Comparison of ENCODE assay signal across 14 mouse cellular contexts in the genomic region with DNA sequence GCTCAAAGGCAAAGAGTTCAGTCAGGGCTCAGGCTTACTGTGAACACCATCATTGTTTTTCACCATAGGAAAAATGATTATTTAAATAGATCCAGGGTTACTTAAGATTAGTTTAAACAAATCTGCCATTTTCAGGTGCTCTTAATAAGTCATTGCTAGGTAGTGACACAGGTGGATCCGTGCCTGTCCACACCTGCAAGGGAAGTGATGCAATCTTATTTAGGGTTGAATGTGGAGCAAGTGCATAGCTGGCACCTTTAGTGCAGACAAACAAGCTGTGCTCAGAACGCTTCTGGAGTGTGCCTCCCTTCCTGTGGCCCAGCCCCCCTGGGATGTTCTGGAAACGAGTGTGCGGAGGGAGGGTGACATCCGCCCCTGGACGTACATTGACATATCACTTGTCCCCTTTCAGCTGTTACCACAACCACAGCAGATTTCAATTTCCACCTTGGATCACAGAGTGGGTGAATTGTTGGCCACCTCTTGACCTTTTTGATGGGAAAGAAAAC. TPM values are rescaled to one million over a fixed set of nuclear protein-coding genes. Genes with fewer than 3 reads are reported as not detected.
DNase-seq lines count a peak whose midpoint lies in the region; ATAC-seq lines count a peak whose summit lies in the region.
"Had no signal": no experiment of that assay in that cellular context is flagged by ENCODE, and none has a peak within 500 bp of the region (broad histone marks: within the 10 kb centered on the region; RNA-seq: fewer than 3 reads in every experiment).

No protein-coding gene starts in this region.

- ATAC-seq in granulocyte monocyte progenitor cell, adult 5-6 weeks (replicated peaks; ENCODE audit: poor library complexity, severe bottlenecking): 0 out of 2 replicates have a peak, but pooled peaks have one; percentile 3
- ATAC-seq in megakaryocyte progenitor cell, adult 5-6 weeks (replicated peaks; ENCODE audit: poor library complexity): no peak
- ATAC-seq: forebrain, embryonic 15.5 days had no signal

- peak; percentile 69 for DNase-seq in A20 (ENCODE audit: low read depth, low spot score)
- peak; percentile 62 for DNase-seq in thymus, postnatal 0 days (ENCODE audit: low spot score)
- peak; percentile 34 for DNase-seq in thymus, postnatal 4 days
- DNase-seq in kidney, postnatal 14 days: no peak
- DNase-seq: adrenal gland, adult 8-10 months; adrenal gland, postnatal 36 days; cerebellum, adult 8-10 months; cerebellum, postnatal 14 days; gastrocnemius, postnatal 14 days; heart, adult 11 months had no signal

RNA-seq across cellular contexts. Expression of a gene that starts 24.9 kb away (rescaled TPM):
- total RNA-seq in granulocyte monocyte progenitor cell, adult 5-6 weeks (2014; fragmentation: Nextera tagmentation): 3.7 and 11.7 TPM in 2 replicates
- total RNA-seq in granulocyte monocyte progenitor cell, adult 5-6 weeks (2017): 0.73 and 1.6 TPM in 2 replicates
- polyA plus RNA-seq in thymus, postnatal 0 days (2015; fragmentation: Nextera tagmentation; extraction: Ambion mirVana): 19.4 and 21.2 TPM in 2 replicates
- total RNA-seq in megakaryocyte progenitor cell, adult 5-6 weeks (2015): 1.9 and 5.2 TPM in 2 replicates
- 2.5 and 4.2 TPM in 2 replicates for total RNA-seq in megakaryocyte progenitor cell, adult 5-6 weeks (2017)
- polyA plus RNA-seq: G1E had no signal
